In genomic region chr2:155590876-155591275, GRCm38 (mm10) we compare ENCODE assay signal across 12 mouse cellular contexts. TPM values are rescaled to one million over a fixed set of nuclear protein-coding genes. Genes with fewer than 3 reads are reported as not detected.
A peak's percentile ranks its signal among the peaks of the same experiment; 100 is the strongest.
DNase-seq lines count a peak whose midpoint lies in the region; ATAC-seq lines count a peak whose summit lies in the region.
"Had no signal": no experiment of that assay in that cellular context is flagged by ENCODE, and none has a peak within 500 bp of the region (broad histone marks: within the 10 kb centered on the region; RNA-seq: fewer than 3 reads in every experiment).

No protein-coding gene starts in this region.

- H3K36me3 ChIP-seq in hindbrain, embryonic 13.5 days = no peaks in the 10 kb centered on the region
- no peaks in the 10 kb centered on the region for H3K36me3 ChIP-seq in hindbrain, embryonic 10.5 days
- H3K36me3 ChIP-seq in intestine, embryonic 14.5 days (ENCODE audit: control insufficient read depth, insufficient read depth, low read length) = no peaks in the 10 kb centered on the region
- H3K36me3 ChIP-seq in megakaryocyte, embryonic 14.5 days (replicated peaks; ENCODE audit: low read length) = peaks cover 26% of the 10 kb centered on the region
- H3K36me3 ChIP-seq: neural tube, embryonic 12.5 days had no signal

- H3K27me3 ChIP-seq in hindbrain, embryonic 13.5 days = peaks cover 5% of the 10 kb centered on the region; the same call in 1 of the 2 replicates
- no peaks in the 10 kb centered on the region for H3K27me3 ChIP-seq in hindbrain, embryonic 10.5 days (ENCODE audit: insufficient read depth, poor library complexity, severe bottlenecking)
- no peaks in the 10 kb centered on the region for H3K27me3 ChIP-seq in intestine, embryonic 14.5 days (replicated peaks; ENCODE audit: control insufficient read depth, insufficient read depth, low read length)
- peaks cover 7% of the 10 kb centered on the region for H3K27me3 ChIP-seq in megakaryocyte, embryonic 14.5 days (replicated peaks)
- H3K27me3 ChIP-seq: neural tube, embryonic 12.5 days had no signal

- no peak for ATAC-seq in hindbrain, embryonic 13.5 days (ENCODE audit: low FRiP score)
- no peak for ATAC-seq in intestine, embryonic 14.5 days (replicated peaks; ENCODE audit: low FRiP score, low TSS enrichment, low read depth)
- ATAC-seq in cerebellum, adult (ENCODE audit: insufficient number of reproducible peaks, low FRiP score, low TSS enrichment) = no peak

- no peak overlapping the region for H3K27ac ChIP-seq in hindbrain, embryonic 13.5 days
- H3K27ac ChIP-seq in hindbrain, embryonic 10.5 days = no peak overlapping the region
- H3K27ac ChIP-seq in intestine, embryonic 14.5 days (ENCODE audit: low read depth) = no peak overlapping the region
- H3K27ac ChIP-seq: neural tube, embryonic 12.5 days had no signal

- 0 out of 2 replicates have a peak overlapping the region, but pooled peaks have one; percentile 6 for H3K9ac ChIP-seq in hindbrain, embryonic 13.5 days
- H3K9ac ChIP-seq in intestine, embryonic 14.5 days (ENCODE audit: low read length) = no peak overlapping the region

- H3K4me1 ChIP-seq in hindbrain, embryonic 13.5 days (replicated peaks) = peaks cover 17% of the 10 kb centered on the region
- H3K4me1 ChIP-seq in hindbrain, embryonic 10.5 days (replicated peaks) = peaks cover 18% of the 10 kb centered on the region
- peaks cover 6% of the 10 kb centered on the region; the same call in 1 of the 2 replicates for H3K4me1 ChIP-seq in intestine, embryonic 14.5 days (replicated peaks; ENCODE audit: control insufficient read depth, insufficient read depth, low read length)
- H3K4me1 ChIP-seq in megakaryocyte, embryonic 14.5 days = peaks cover 39% of the 10 kb centered on the region

- no peaks in the 10 kb centered on the region for H3K9me3 ChIP-seq in hindbrain, embryonic 13.5 days
- H3K9me3 ChIP-seq in hindbrain, embryonic 10.5 days = no peaks in the 10 kb centered on the region
- H3K9me3 ChIP-seq in intestine, embryonic 14.5 days (ENCODE audit: control insufficient read depth, low read length) = no peaks in the 10 kb centered on the region
- no peaks in the 10 kb centered on the region for H3K9me3 ChIP-seq in megakaryocyte, embryonic 14.5 days
- H3K9me3 ChIP-seq: neural tube, embryonic 12.5 days had no signal

- H3K4me3 ChIP-seq in hindbrain, embryonic 13.5 days = no peak overlapping the region
- no peak overlapping the region for H3K4me3 ChIP-seq in hindbrain, embryonic 10.5 days
- no peak overlapping the region for H3K4me3 ChIP-seq in intestine, embryonic 14.5 days (ENCODE audit: low read depth, low read length)
- peak overlapping the region; percentile 97 for H3K4me3 ChIP-seq in megakaryocyte, embryonic 14.5 days (replicated peaks)

- 93% methylated on average over 2 of the region's 2 CpGs for WGBS in hindbrain, embryonic 13.5 days
- 92% methylated on average over 2 of the region's 2 CpGs for WGBS in hindbrain, embryonic 10.5 days
- WGBS in intestine, embryonic 14.5 days = 91% methylated on average over 2 of the region's 2 CpGs

- H3K4me2 ChIP-seq in hindbrain, embryonic 13.5 days = no peak overlapping the region
- H3K4me2 ChIP-seq in intestine, embryonic 14.5 days (ENCODE audit: low read length) = 0 out of 2 replicates have a peak overlapping the region, but pooled peaks have one; percentile 69

- no peak for DNase-seq in hindbrain, embryonic 10.5 days (ENCODE audit: low spot score)
- DNase-seq in intestine, embryonic 14.5 days (ENCODE audit: low spot score) = no peak
- peak; percentile 48 to 60 for DNase-seq in kidney, postnatal 25 days
- DNase-seq in thymus, postnatal 36 days = no peak
- DNase-seq in lung, postnatal 14 days = no peak
- DNase-seq: cerebellum, postnatal 14 days; heart, postnatal 14 days; lung, embryonic 14.5 days had no signal

RNA-seq across cellular contexts. Expression of gene Gss, which starts 1.7 kb away (rescaled TPM):
- 14.8 and 16.4 TPM in 2 replicates for polyA plus RNA-seq in hindbrain, embryonic 13.5 days (2015; fragmentation: Nextera tagmentation; extraction: Ambion mirVana)
- 19.9 and 20.6 TPM in 2 replicates for polyA plus RNA-seq in hindbrain, embryonic 10.5 days (2016; fragmentation: Nextera tagmentation; extraction: Ambion mirVana)
- polyA plus RNA-seq in intestine, embryonic 14.5 days (2014; fragmentation: Nextera tagmentation; extraction: Ambion mirVana) = 46.1 and 49.6 TPM in 2 replicates
- 7.9 and 8.8 TPM in 2 replicates for polyA plus RNA-seq in megakaryocyte, embryonic 14.5 days (2012; ENCODE audit: insufficient read depth, low replicate concordance)

RNA-seq across cellular contexts. Expression of gene Myh7b, which starts 20.1 kb away (rescaled TPM):
- 0.82 and 0.88 TPM in 2 replicates for polyA plus RNA-seq in hindbrain, embryonic 13.5 days (2015; fragmentation: Nextera tagmentation; extraction: Ambion mirVana)
- 0.49 and 0.69 TPM in 2 replicates for polyA plus RNA-seq in hindbrain, embryonic 10.5 days (2016; fragmentation: Nextera tagmentation; extraction: Ambion mirVana)
- polyA plus RNA-seq in intestine, embryonic 14.5 days (2014; fragmentation: Nextera tagmentation; extraction: Ambion mirVana) = 0.20 and 0.62 TPM in 2 replicates
- 0.95 TPM in 1 of 2 replicates, not detected in the other for polyA plus RNA-seq in megakaryocyte, embryonic 14.5 days (2012; ENCODE audit: insufficient read depth, low replicate concordance)

Comparison
In these comparisons a context has a peak if more than half of its experiments do, and no peak if none do; other contexts are left out.
1. DNase-seq: peak in kidney, postnatal 25 days (2 of 2); none in hindbrain, embryonic 10.5 days (single experiment), intestine, embryonic 14.5 days (single experiment), thymus, postnatal 36 days (0 of 2) and lung, postnatal 14 days (single experiment).